Mouse (Mus musculus) heart, embryonic 14.5 days (tissue): ENCODE results near the gene Tle2. TPM values are rescaled to one million over a fixed set of nuclear protein-coding genes. Genes with fewer than 3 reads are reported as not detected.
A peak's percentile ranks its signal among the peaks of the same experiment; 100 is the strongest.

Source experiments
- ATAC-seq: fragments of 200-750 bp; cut with Nextera tagmentation; 2 replicates; pipeline ENCODE4 v1.8.0; 2017; ENCODE audit warnings: low read depth, moderate TSS enrichment; ENCODE audit not compliant: insufficient number of reproducible peaks, insufficient read depth, low FRiP score
- H3K27ac ChIP-seq, 2 experiments: fragments of 200-500 bp in 1 of 2; fragments of 300-500 bp in 1 of 2; sonication (generic) in 1 of 2; replicated peaks in 1 of 2; 2 replicates each; pipeline ENCODE4 v1.5.1; 2012 to 2014; ENCODE audit warnings: low read depth in 2 of 2, low read length in 2 of 2, control low read depth in 1 of 2, mild to moderate bottlenecking in 1 of 2, mixed read lengths in 1 of 2; ENCODE audit not compliant: control insufficient read depth in 1 of 2, insufficient read depth in 1 of 2
- H3K27me3 ChIP-seq: fragments of 300-500 bp; sonication (generic); 2 replicates; pipeline ENCODE4 v1.6.1; 2014; ENCODE audit warnings: mild to moderate bottlenecking, low read length, control low read depth; ENCODE audit not compliant: control insufficient read depth, insufficient read depth
- H3K36me3 ChIP-seq: fragments of 300-500 bp; sonication (generic); 2 replicates; pipeline ENCODE4 v1.6.1; 2014; ENCODE audit warnings: mild to moderate bottlenecking, control low read depth, low read length, mixed read lengths; ENCODE audit not compliant: control insufficient read depth, insufficient read depth
- H3K4me1 ChIP-seq, 2 experiments: fragments of 200-500 bp in 1 of 2; fragments of 300-500 bp in 1 of 2; sonication (generic) in 1 of 2; 2 replicates each; pipeline ENCODE4 v1.6.1; 2012 to 2014; ENCODE audit warnings: low read length in 2 of 2, control low read depth in 1 of 2, mixed read lengths in 1 of 2; ENCODE audit not compliant: control insufficient read depth in 2 of 2, insufficient read depth in 2 of 2
- H3K4me2 ChIP-seq: fragments of 300-500 bp; sonication (generic); 2 replicates; pipeline ENCODE4 v1.6.1; 2014; ENCODE audit warnings: mild to moderate bottlenecking, low read length
- H3K4me3 ChIP-seq, 2 experiments: fragments of 200-500 bp in 1 of 2; fragments of 300-500 bp in 1 of 2; sonication (generic) in 1 of 2; 2 replicates each; pipeline ENCODE4 v1.5.1; 2012 to 2014; ENCODE audit warnings: low read length in 2 of 2, mild to moderate bottlenecking in 2 of 2, control low read depth in 1 of 2, low read depth in 1 of 2, moderate library complexity in 1 of 2; ENCODE audit not compliant: control insufficient read depth in 1 of 2, insufficient read depth in 1 of 2
- H3K9ac ChIP-seq: fragments of 300-500 bp; sonication (generic); 2 replicates; pipeline ENCODE4 v1.6.1; 2014; ENCODE audit warnings: mild to moderate bottlenecking, low read length
- H3K9me3 ChIP-seq: fragments of 300-500 bp; sonication (generic); 2 replicates; pipeline ENCODE4 v1.6.1; 2016; ENCODE audit warnings: low read length, control low read depth; ENCODE audit not compliant: control insufficient read depth
- WGBS: fragments of 180-500 bp; shearing (Covaris S2); extraction: QIAGEN DNeasy Blood & Tissue Kit; methylation state at CpG from one replicate; pipeline ENCODE4 v1.1.7; 2014; 5-methylcytosine and 5-hydroxymethylcytosine counted together
- polyA plus RNA-seq: library from polyadenylated mRNA; unstranded; fragments of >200 nt; fragmentation: Nextera tagmentation; extraction: Ambion mirVana; gene quantifications from 2 replicates; pipeline ENCODE4 v1.2.1, GENCODE M21; 2014

Gene Tle2
- 21.6 and 21.8 TPM in 2 replicates for polyA plus RNA-seq

DNA sequence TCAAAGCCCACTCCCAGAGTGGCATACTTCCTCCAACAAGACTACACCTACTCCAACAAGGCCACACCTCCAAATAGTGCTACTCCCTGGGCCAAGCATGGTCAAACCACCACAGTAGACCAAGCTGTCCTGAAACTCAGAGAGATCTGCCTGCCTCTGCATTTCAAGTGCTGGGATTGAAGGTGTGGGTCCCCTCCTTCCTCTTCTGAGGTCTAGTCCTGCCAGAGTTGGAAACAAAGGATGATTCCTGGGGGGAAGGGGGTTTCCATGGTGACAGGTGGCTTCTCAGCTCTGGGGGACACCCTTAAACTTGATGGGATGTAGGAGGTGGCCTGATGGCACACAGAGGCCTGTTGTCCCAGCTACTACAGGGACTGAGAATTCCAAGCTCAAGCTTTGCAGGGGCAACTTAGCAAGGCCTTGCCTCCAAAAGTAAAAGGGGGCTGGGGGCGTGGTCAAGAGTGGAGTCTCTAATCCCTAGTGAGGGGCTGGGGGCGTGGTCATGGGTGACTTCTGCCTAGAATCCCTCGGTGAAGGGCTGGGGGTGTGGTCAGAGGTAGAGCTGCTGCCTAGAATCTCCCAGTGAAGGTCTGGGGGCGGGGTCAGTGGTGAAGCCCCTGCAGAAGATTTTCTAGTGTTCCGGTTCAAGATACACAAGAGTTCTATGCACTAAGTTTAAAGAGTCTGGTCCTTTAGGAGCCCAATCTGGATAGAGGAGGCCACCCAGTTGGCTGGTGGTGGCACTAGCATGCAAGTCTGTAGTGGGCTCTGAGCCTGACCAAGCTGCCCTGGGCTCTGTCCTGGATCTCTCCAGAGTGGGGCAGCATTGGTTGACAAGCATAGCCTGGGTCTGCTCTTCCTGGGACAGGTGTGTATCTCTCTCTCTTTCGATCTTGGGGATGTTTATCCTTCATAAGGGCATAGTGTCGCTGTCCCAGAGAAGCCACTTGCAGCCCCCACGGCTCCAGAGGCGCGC is at the start of gene Tle2:
Tle2 (plus strand) TSS at position 481 of the 976 bp plus-strand sequence.
- Histone ChIP-seq H3K36me3 (0 out of 2 replicates have a peak, but pooled peaks cover 7% of the 10 kb centered on the region), H3K4me1 (peaks cover 29 to 31% of the 10 kb centered on the region in 2 experiments), H3K9ac (peak within 1 kb of the TSS; percentile 86), H3K9me3 (no peaks in the 10 kb centered on the region), H3K27ac (peak within 1 kb of the TSS in 1 of 2 experiments; percentile 48; a peak in 1 of 4 replicates), H3K27me3 (no peaks in the 10 kb centered on the region), H3K4me2 (peak within 1 kb of the TSS; percentile 88), H3K4me3 (peak within 1 kb of the TSS; percentile 66 to 74)
- 22% methylated on average over 10 of the region's 10 CpGs for WGBS
- no peak for ATAC-seq

DNA sequence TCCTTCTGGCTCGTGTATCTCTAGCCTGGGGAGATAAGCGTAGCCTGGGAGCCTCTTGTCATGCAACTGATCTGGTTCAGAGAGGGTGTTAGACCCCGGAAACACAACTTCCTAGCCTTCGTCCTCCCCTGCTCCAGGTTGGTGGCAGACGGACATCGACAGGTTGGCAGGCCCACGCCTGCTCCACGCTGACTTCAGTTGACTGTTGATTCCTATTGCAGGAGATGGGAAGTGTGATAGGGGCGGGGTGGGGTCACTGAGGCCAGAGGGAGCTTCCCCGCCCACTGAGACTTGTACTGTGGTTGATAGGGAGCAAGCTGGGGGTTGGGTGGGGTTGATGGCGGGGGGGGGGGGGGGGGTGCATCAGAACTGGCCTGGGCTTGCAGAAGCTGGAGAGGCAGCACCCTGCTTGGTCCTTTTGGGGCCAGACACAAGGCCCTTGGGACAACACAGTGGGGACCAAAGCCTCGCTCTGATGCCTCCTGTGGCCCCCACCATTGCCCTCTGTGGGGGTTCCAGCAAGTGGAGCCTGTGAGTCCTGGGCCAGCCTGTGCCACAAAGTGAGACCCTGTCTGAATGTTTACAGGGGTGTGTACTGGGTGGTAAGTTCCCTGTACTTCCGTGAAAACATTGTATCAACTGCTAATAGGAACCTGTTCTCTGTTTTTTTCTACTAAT is 49.2 kb upstream of the Tle2 start:
- no peak for ATAC-seq
- no peak overlapping the region for H3K4me3 ChIP-seq
- no peaks in the 10 kb centered on the region for H3K27me3 ChIP-seq
- no peak overlapping the region for H3K27ac ChIP-seq
- WGBS, result 44% methylated on average over 12 of the region's 13 CpGs
- peaks cover 15% of the 10 kb centered on the region for H3K36me3 ChIP-seq
- H3K9me3 ChIP-seq, result no peaks in the 10 kb centered on the region
- H3K9ac ChIP-seq, result no peak overlapping the region
- no peak overlapping the region for H3K4me2 ChIP-seq
- H3K4me1 ChIP-seq, result peaks cover 8 to 9% of the 10 kb centered on the region in 2 experiments; a peak in 2 of 4 replicates

DNA sequence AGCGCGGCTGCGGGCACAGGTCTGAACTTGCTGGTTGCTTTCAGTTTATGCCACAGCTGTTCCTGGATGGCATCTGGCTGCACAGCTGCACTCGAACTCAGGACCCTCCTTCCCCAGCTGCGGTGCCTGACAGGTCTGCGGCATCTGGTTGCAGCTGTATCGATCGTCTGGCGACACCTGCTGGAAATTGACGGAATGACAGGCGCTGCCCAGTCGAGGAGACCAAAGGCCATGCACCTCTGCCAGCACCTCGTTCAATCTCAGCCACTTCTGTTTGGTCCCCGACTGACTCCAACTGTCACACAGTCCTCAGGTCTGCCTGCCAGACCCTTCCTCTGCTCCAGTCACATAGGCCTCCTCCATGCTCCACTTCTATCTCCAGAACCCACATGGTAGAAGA is 47.6 kb upstream of the Tle2 start:
- Histone ChIP-seq H3K9ac (no peak overlapping the region), H3K4me1 (peaks cover 8 to 9% of the 10 kb centered on the region in 2 experiments; a peak in 2 of 4 replicates), H3K36me3 (peaks cover 30% of the 10 kb centered on the region), H3K27ac (no peak overlapping the region), H3K27me3 (no peaks in the 10 kb centered on the region), H3K9me3 (no peaks in the 10 kb centered on the region), H3K4me3 (no peak overlapping the region), H3K4me2 (no peak overlapping the region)
- WGBS, result 14% methylated on average over 14 of the region's 14 CpGs
- ATAC-seq, result no peak

DNA sequence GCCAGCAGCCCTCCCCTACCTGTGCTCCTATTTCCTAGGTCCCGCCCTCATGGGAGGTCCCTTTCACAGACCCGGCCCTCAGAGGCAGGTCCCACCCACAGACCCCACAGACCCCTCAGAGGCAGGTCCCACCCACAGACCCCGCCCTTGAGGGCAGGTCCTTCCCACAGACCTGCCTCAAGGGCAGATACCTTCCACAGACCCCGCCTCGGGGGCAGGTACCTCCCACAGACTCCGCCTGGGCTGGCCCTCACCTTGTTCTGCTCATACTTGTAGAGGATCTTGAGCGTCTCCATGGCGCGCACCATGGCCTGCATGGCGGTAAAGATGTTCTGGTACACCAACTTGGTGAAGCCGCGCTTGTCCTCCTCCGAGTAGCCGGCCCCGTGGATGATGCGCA is 39.5 kb upstream of the Tle2 start:
- ATAC-seq, result no peak
- Histone ChIP-seq H3K4me2 (no peak overlapping the region), H3K27me3 (no peaks in the 10 kb centered on the region), H3K4me1 (peaks cover 9% of the 10 kb centered on the region in 2 experiments), H3K9ac (no peak overlapping the region), H3K9me3 (no peaks in the 10 kb centered on the region), H3K4me3 (no peak overlapping the region), H3K36me3 (peaks cover 40% of the 10 kb centered on the region), H3K27ac (no peak overlapping the region)
- 69% methylated on average over 16 of the region's 16 CpGs for WGBS

DNA sequence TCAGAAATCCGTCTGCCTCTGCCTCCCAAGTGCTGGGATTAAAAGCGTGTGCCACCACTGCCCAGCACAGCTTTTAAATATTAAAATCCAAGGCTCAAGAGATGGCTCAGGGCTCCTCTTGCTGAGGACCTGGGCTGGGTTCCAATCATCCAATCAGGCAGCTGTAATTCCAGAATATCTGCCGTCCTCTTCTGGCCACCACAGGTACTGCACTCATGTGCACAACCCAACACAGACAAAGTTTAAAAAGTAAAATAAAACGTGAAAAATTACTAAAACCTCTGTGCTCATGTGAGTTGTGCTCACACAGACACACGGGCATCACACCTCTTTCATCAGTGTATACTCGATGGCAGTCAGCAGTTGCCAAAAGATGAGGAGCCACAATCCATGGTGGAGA is 37.6 kb upstream of the Tle2 start:
- 78% methylated on average over 6 of the region's 6 CpGs for WGBS
- H3K36me3 ChIP-seq, result peaks cover 22% of the 10 kb centered on the region

DNA sequence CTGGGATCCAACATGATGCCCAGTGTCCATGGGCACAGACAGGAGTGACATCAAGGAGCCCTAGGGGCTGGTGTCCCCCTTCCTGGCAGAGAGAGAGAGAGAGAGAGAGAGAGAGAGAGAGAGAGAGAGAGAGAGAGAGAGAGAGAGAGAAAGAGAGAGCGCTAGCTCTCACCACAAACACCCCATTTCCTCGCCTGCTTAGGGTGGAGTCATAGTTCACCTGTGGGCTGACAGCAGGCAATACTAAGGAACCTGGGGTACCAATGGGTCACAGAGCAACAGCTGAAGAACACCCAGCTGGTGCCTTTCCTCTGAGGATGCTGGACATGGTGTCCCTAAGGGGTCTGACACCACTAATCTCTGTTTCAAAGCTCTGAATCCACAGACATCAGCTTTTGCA is 36.9 kb upstream of the Tle2 start:
- no peak overlapping the region for H3K9ac ChIP-seq
- H3K27ac ChIP-seq, result no peak overlapping the region
- H3K4me2 ChIP-seq, result no peak overlapping the region
- no peaks in the 10 kb centered on the region for H3K27me3 ChIP-seq
- ATAC-seq, result no peak
- no peaks in the 10 kb centered on the region for H3K9me3 ChIP-seq
- WGBS, result 92% methylated on average over 2 of the region's 2 CpGs
- H3K4me1 ChIP-seq, result peaks cover 17 to 21% of the 10 kb centered on the region in 2 experiments
- peaks cover 17% of the 10 kb centered on the region for H3K36me3 ChIP-seq
- H3K4me3 ChIP-seq, result no peak overlapping the region

More for the DNA sequence above, 37.6 kb upstream of the Tle2 start:
- H3K9me3 ChIP-seq, result no peaks in the 10 kb centered on the region
- no peak for ATAC-seq
- no peak overlapping the region for H3K4me3 ChIP-seq
- no peak overlapping the region for H3K4me2 ChIP-seq
- no peak overlapping the region for H3K9ac ChIP-seq
- no peak overlapping the region for H3K27ac ChIP-seq
- peaks cover 12 to 14% of the 10 kb centered on the region in 2 experiments for H3K4me1 ChIP-seq
- H3K27me3 ChIP-seq, result no peaks in the 10 kb centered on the region

DNA sequence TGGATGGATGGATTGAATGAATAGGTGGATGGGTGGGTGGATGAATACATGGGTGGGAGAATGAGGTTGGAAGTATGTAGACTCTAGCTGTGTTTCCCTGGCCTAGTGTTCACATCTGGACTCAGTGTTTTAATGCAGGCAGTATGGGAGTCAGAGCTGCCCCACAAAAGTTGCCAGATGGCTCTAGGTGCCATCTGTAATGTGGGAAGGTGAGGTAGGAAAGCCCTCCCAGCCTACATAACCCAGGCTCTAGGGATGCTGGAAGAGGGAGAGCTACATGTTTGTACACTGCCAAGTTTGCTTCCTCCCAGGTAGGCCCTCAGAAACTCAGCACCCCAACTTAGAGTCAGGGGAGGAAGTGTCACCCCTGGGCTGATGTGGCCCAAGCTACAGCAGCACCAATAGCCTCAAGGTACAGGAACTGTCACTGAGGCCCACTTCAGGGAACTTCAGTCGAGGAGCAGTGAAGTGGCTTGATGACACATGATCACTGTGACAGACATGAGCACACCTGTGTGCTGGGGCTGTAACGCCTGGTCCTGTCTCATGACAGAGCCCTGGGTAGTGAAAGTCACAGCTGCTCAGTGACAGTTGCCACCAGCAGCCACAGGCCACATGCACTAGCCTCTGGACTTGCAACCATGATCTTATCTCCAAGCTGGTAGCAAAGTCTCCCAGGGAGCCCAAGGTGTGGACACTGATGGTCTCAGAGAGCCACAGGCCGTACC is 35.9 kb upstream of the Tle2 start:
- Histone ChIP-seq H3K9ac (0 out of 2 replicates have a peak overlapping the region, but pooled peaks have one; percentile 8), H3K9me3 (no peaks in the 10 kb centered on the region)

More for the DNA sequence above, 35.9 kb upstream of the Tle2 start:
- Histone ChIP-seq H3K4me3 (no peak overlapping the region), H3K4me2 (no peak overlapping the region), H3K27me3 (no peaks in the 10 kb centered on the region), H3K27ac (no peak overlapping the region), H3K4me1 (peaks cover 21 to 25% of the 10 kb centered on the region in 2 experiments), H3K36me3 (0 out of 2 replicates have a peak, but pooled peaks cover 8% of the 10 kb centered on the region)
- 58% methylated on average over 3 of the region's 3 CpGs for WGBS
- no peak for ATAC-seq
